Mouse (Mus musculus) ES-E14 (cell line): ENCODE data around the gene Gm42957.

Experiments used
- CHD2 ChIP-seq: IDR thresholded peaks from 2 replicates; pipeline ENCODE4 v1.6.1; 2014; ENCODE audit warnings: mild to moderate bottlenecking, low read depth, low read length, inconsistent platforms
- MAFK ChIP-seq: IDR thresholded peaks from 2 replicates; pipeline ENCODE4 v1.6.1; 2014; ENCODE audit warnings: mild to moderate bottlenecking, low read depth, low read length, inconsistent platforms; ENCODE audit not compliant: insufficient read depth

GRCm38 (mm10) chr3:96678456-96678855, 43.2 kb downstream of the Gm42957 start:
- no peak for TF ChIP-seq MAFK
- TF ChIP-seq CHD2, result no peak
